Mouse (Mus musculus): ENCODE data around the gene Card6.

GRCm38 (mm10) chr15:5142714-5143113 lies 34.4 kb upstream of the Card6 start:
- TF ChIP-seq CTCF (IDR thresholded peaks at IDR 0.05; ENCODE audit: borderline replicate concordance, insufficient read depth, low read length) (no peak), POLR2A (IDR thresholded peaks at IDR 0.05; ENCODE audit: low read depth, low read length) (no peak)
